Mouse (Mus musculus) midbrain, embryonic 11.5 days (tissue): ENCODE results near the gene Gm3618. TPM values are rescaled to one million over a fixed set of nuclear protein-coding genes. Genes with fewer than 3 reads are reported as not detected.
"Not testable (repeated sequence)": the region's sequence is repeated elsewhere in the genome, so short reads cannot be mapped to it uniquely, and the experiment has no call there.

Source experiments
- ATAC-seq: fragments of 200-750 bp; cut with Nextera tagmentation; 2 replicates; pipeline ENCODE4 v1.8.0; 2017; ENCODE audit warnings: moderate TSS enrichment, moderate library complexity; ENCODE audit not compliant: low FRiP score
- DNase-seq: peaks from one replicate; pipeline ENCODE4 v3.0.0; 2015; ENCODE audit warnings: low spot score; ENCODE audit errors: missing footprints
- H3K27ac ChIP-seq: fragments of 300-500 bp; sonication (generic); 2 replicates; pipeline ENCODE4 v1.5.1; 2014; ENCODE audit warnings: low read depth, low read length
- H3K27me3 ChIP-seq: fragments of 300-500 bp; sonication (generic); 2 replicates; pipeline ENCODE4 v1.6.1; 2014; ENCODE audit warnings: mild to moderate bottlenecking, low read length, moderate library complexity, mixed read lengths; ENCODE audit not compliant: control insufficient read depth, insufficient read depth
- H3K36me3 ChIP-seq: fragments of 300-500 bp; sonication (generic); 2 replicates; pipeline ENCODE4 v1.6.1; 2014; ENCODE audit warnings: mild to moderate bottlenecking, low read length, moderate library complexity, mixed read lengths; ENCODE audit not compliant: control insufficient read depth, insufficient read depth
- H3K4me1 ChIP-seq: fragments of 300-500 bp; sonication (generic); 2 replicates; pipeline ENCODE4 v1.6.1; 2014; ENCODE audit warnings: low read length; ENCODE audit not compliant: control insufficient read depth, insufficient read depth
- H3K4me2 ChIP-seq: fragments of 300-500 bp; sonication (generic); 2 replicates; pipeline ENCODE4 v1.6.1; 2014; ENCODE audit warnings: mild to moderate bottlenecking, moderate library complexity
- H3K4me3 ChIP-seq: fragments of 300-500 bp; sonication (generic); 2 replicates; pipeline ENCODE4 v1.5.1; 2014; ENCODE audit warnings: low read depth, low read length
- H3K9ac ChIP-seq: fragments of 300-500 bp; sonication (generic); 2 replicates; pipeline ENCODE4 v1.6.1; 2014; ENCODE audit warnings: low read length
- H3K9me3 ChIP-seq: fragments of 300-500 bp; sonication (generic); 2 replicates; pipeline ENCODE4 v1.6.1; 2016; ENCODE audit warnings: low read length; ENCODE audit not compliant: control insufficient read depth
- WGBS: fragments of 180-500 bp; shearing (Covaris S2); extraction: QIAGEN DNeasy Blood & Tissue Kit; methylation state at CpG from one replicate; pipeline ENCODE4 v1.1.7; 2014; 5-methylcytosine and 5-hydroxymethylcytosine counted together
- polyA plus RNA-seq: library from polyadenylated mRNA; unstranded; fragments of >200 nt; fragmentation: Nextera tagmentation; extraction: Ambion mirVana; gene quantifications from 2 replicates; pipeline ENCODE4 v1.2.1, GENCODE M21; 2014

The Gm3618 gene
- not detected in 2 replicates for polyA plus RNA-seq

DNA sequence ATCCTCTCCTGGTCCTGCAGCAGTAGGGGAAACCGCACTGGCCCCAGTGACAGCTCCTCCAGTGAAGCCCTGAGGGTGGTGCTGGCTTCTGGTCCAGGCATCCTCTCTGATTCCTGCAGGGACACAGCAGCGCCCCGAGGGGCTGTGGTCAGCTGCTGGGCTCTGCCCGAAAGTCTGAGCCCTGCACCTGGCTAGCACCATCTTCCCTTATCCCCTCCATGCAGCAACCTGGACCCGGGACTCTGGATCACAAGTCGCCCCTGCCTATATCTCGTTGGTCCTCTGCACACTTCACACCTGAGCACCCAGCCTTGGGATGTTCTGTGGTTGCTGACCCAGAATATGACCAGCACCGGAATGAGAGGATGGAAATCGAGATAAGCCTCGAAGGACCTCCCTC is at the start of gene Gm3618:
Gene Gm3618 (minus strand): TSS at position 101 of the 400 bp plus-strand sequence.
- H3K36me3 ChIP-seq, H3K27me3 ChIP-seq, H3K4me3 ChIP-seq, H3K4me1 ChIP-seq, DNase-seq, H3K27ac ChIP-seq, H3K9ac ChIP-seq, H3K4me2 ChIP-seq, H3K9me3 ChIP-seq, ATAC-seq: not testable (repeated sequence)
- WGBS = no CpG with 5 or more reads among the region's 10 CpGs

DNA sequence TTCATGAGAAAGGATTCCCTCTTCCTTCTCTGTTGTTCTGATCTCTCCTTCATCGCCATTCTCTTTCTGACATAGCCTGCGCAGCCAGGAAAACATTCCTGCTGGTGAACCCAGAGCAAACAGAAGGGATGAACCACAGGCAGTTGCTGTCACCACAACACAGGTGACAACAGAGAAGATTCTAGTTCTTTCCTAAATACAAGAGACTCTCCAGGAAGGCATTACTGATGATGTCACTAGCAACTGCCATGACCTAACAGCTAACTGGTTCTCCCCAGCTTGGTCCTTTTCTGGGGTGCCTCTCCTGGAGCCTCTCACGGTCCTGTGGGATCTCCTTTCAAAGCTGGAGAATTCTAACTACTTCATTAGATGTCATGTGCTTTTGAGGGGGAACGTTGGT is 46.7 kb upstream of the Gm3618 start, which contains the start of gene Gm16440:
Gene Gm16440 (minus strand): TSS at position 101 of the 400 bp plus-strand sequence.
- not testable (repeated sequence) for H3K4me1 ChIP-seq, H3K4me3 ChIP-seq, H3K9ac ChIP-seq, H3K4me2 ChIP-seq, H3K36me3 ChIP-seq, ATAC-seq, DNase-seq, H3K9me3 ChIP-seq, H3K27me3 ChIP-seq, H3K27ac ChIP-seq
- whole genome bisulfite sequencing = 87% methylated on average over 2 of the region's 4 CpGs

- H3K27ac ChIP-seq, H3K9me3 ChIP-seq, H3K4me1 ChIP-seq, H3K27me3 ChIP-seq, DNase-seq, H3K4me3 ChIP-seq, H3K9ac ChIP-seq, H3K4me2 ChIP-seq, ATAC-seq, H3K36me3 ChIP-seq: not testable (repeated sequence)
- 81% methylated on average over 2 of the region's 2 CpGs for WGBS
Observed at GRCm38 (mm10) chr14:6304743-6305142, 38.7 kb downstream of the Gm3618 start, which contains the start of gene Gm21103. Gm21103 (minus strand) TSS chr14:6304843.

DNA sequence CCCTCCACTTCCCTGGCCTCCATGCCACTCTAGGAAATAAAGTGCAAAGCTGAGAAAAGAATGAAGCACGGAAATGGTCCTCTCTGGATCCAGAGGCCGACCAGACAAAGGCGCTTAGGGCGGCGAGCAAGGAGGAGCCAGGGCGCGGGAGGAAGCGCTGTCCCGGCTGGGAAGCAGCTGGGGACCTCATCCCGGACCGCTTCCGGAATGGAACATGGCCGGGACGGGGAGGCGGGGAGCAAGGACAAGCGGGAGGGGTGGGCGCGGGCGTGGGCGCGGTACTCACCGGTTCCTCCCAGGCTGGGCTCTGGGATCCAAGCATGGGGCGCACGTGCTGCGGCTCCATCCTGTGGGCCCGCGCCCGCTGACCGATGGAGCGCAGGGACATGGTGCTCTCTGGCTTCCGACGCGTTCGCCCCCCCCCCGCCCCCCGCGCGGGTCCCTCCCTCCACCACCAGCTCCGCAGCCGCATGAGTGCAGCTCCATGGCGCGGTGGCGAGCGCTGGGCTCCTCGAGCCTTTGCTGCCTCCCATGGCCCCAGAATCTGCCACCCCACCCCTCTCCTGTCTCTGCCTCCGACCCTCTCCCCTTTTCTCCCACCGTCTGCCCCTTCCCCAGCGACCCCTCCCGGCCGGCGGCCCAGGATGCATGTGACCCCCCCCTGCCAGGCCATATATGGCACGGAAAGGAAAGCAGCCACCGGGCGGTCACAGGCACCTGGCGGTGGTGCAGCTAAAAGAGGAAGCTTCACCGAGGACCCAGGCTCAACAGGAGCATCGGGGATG is 56.4 kb downstream of the Gm3618 start, which contains the start of gene Gm3411:
Gene Gm3411 (minus strand): TSS at position 320 of the 785 bp plus-strand sequence.
- H3K4me1 ChIP-seq, H3K36me3 ChIP-seq, H3K9me3 ChIP-seq, H3K27ac ChIP-seq, H3K27me3 ChIP-seq, ATAC-seq: not testable (repeated sequence)
- Histone ChIP-seq H3K4me2 (peak within 1 kb of the TSS; percentile 54), H3K4me3 (peak within 1 kb of the TSS; percentile 41), H3K9ac (peak within 1 kb of the TSS; percentile 58)
- DNase-seq = peak; percentile 92
- under 1% methylated on average over 50 of the region's 57 CpGs for WGBS

Other genes with a start within 250 kb of the Gm3618 start
- 0.72 and 1.8 TPM in 2 replicates for gene Gm8206, start 249.7 kb downstream of the Gm3618 start, polyA plus RNA-seq
- 1.7 and 2.5 TPM in 2 replicates for gene Gm3468, start 235.0 kb downstream of the Gm3618 start, polyA plus RNA-seq
- gene Gm3476, start 217.9 kb downstream of the Gm3618 start, polyA plus RNA-seq = not detected in 2 replicates
- gene Gm21560, start 124.4 kb downstream of the Gm3618 start, polyA plus RNA-seq = not detected in 2 replicates
- 1.2 and 2.0 TPM in 2 replicates for gene Gm3411, start 56.4 kb downstream of the Gm3618 start, polyA plus RNA-seq
- gene Gm21103, start 38.8 kb downstream of the Gm3618 start, polyA plus RNA-seq = not detected in 2 replicates
- not detected in 2 replicates for gene Gm16440, start 46.6 kb upstream of the Gm3618 start, polyA plus RNA-seq
- gene Gm3591, start 68.8 kb upstream of the Gm3618 start, polyA plus RNA-seq = 1.0 and 1.1 TPM in 2 replicates
- gene Gm3594, start 100.9 kb upstream of the Gm3618 start, polyA plus RNA-seq = not detected in 2 replicates
- not detected in 2 replicates for gene Gm8356, start 193.6 kb upstream of the Gm3618 start, polyA plus RNA-seq
- 0.22 and 0.42 TPM in 2 replicates for gene Gm3629, start 246.9 kb upstream of the Gm3618 start, polyA plus RNA-seq